Mouse (Mus musculus) adrenal gland (tissue): ENCODE results near the gene Vmn1r159.
"Not testable (repeated sequence)": the region's sequence is repeated elsewhere in the genome, so short reads cannot be mapped to it uniquely, and the experiment has no call there.

Source experiments
- intact Hi-C: fragments of 180-260 bp; cut with DNase I; formaldehyde crosslinking; loops from one replicate; pipeline ENCODE4 v1.15.1; 2025
- long read RNA-seq, 2 experiments: library from polyadenylated mRNA; unstranded; transcript quantifications; one replicate each; pipeline ENCODE4 v2.0.0; 2020; ENCODE audit warnings: borderline replicate concordance in 1 of 2; ENCODE audit not compliant: insufficient replicate concordance in 1 of 2

The Vmn1r159 gene
- long read RNA-seq, experiment 1, result 0 reads
- long read RNA-seq, experiment 2, result 0 reads

DNA sequence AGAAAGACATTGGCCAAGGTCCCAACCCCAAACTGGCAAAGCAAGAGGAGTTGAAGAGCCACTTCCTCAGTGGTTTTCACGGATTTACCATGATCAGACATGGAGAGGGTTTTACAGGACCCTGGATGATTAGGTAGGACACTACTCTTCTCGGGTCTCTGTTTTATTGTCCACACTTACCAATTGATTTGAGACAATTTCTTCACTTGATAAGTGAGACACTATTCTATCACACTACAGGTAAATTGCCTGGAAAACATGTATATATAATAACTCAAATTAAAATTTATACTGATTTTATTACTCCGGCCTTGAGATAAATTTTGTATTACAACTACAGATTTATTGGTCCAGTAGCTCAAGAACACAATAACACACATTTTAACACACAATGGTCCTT lies at the start of gene Vmn1r159:
Vmn1r159 (minus strand) TSS at position 101 of the 400 bp plus-strand sequence.
- intact Hi-C loops, result not testable (repeated sequence)

- intact Hi-C loops, result not testable (repeated sequence)
Measured at GRCm38 (mm10) chr7:22870924-22871323, 27.5 kb upstream of the Vmn1r159 start, which contains the start of gene Vmn1r160. Vmn1r160 (plus strand) TSS chr7:22871224.
